Mouse (Mus musculus): ENCODE results near the gene Trpt1.

DNA sequence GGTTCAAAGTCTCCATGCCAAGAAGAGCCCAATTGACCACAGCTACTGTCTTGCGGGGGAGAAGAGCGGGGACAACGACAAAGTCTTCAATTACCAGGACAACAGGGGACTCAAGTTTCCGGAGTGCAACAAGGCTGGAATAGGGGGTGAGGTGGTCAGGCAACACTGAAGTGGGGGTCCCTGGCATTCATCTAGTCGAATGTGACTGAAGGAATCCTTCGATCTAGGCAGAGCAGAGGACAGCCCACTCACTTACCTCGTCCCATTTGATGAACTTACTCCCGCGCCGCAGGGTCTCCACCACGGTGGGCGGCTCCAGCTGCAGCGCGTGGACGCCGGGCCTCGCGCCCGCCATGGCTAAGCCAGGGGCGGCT, 26.7 kb upstream of the Trpt1 start:
- TF ChIP-seq CTCF (IDR thresholded peaks at IDR 0.05; ENCODE audit: borderline replicate concordance, extremely low read depth, insufficient read depth, insufficient read length) (no peak), POLR2A (IDR thresholded peaks at IDR 0.05; ENCODE audit: borderline replicate concordance, extremely low read depth, insufficient read depth, insufficient read length, poor library complexity, severe bottlenecking) (no peak)

All from brain, embryonic 14.5 days (tissue).